Mouse (Mus musculus) C2C12 (cell line): ENCODE measurements around the gene L3hypdh.

Source experiments
- CTCF ChIP-seq: IDR thresholded peaks from one replicate; pipeline ENCODE4 v1.5.1; 2011; ENCODE audit not compliant: control insufficient read depth, insufficient read depth, insufficient read length
- MYOD1 ChIP-seq: IDR thresholded peaks from one replicate; pipeline ENCODE4 v1.6.1; 2011; ENCODE audit warnings: low read depth; ENCODE audit not compliant: control insufficient read depth, insufficient read length
- MYOG ChIP-seq: IDR thresholded peaks from one replicate; pipeline ENCODE4 v1.6.1; 2011; ENCODE audit not compliant: control insufficient read depth, insufficient read length; ENCODE audit errors: extremely low read depth
- USF1 ChIP-seq: IDR thresholded peaks from one replicate; pipeline ENCODE4 v1.6.1; 2011; ENCODE audit warnings: low read depth, mild to moderate bottlenecking, control low read depth, moderate library complexity

GRCm38 (mm10) chr12:72078248-72078647 lies 7.0 kb downstream of the L3hypdh start:
- TF ChIP-seq CTCF (no peak), MYOD1 (no peak), USF1 (no peak), MYOG (no peak)
